Mouse (Mus musculus) ovary, postnatal 14 days (tissue): ENCODE data around the gene Abhd12b.

Source experiments
- DNase-seq: peaks from one replicate; pipeline ENCODE4 v3.0.0; 2022; ENCODE audit warnings: low spot score

The Abhd12b gene

DNA sequence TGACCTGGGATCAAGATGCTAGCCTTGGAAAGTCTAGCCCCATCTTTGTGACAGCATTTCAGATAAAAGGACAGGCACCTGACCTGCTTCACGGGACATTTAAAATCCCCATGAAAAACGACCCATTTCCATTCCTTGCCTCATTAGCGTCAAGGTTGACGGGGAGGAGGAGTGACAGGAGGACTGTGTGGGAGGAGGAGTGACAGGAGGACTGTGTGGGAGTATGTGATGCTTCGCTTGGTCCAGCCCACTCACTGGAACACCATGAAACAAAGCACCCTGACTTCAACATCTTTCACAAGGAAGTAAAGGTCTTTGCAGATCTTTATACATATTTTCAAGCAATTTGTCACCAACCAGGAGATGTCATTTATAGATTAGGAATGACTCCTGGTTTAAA is 54.3 kb downstream of the Abhd12b start:
- no peak for DNase-seq

GRCm38 (mm10) chr12:70212501-70212900 is 58.6 kb downstream of the Abhd12b start:
- DNase-seq, result no peak

- no peak for DNase-seq
These were observed 59.7 kb downstream of the Abhd12b start for GRCm38 (mm10) chr12:70213601-70214000.

DNA sequence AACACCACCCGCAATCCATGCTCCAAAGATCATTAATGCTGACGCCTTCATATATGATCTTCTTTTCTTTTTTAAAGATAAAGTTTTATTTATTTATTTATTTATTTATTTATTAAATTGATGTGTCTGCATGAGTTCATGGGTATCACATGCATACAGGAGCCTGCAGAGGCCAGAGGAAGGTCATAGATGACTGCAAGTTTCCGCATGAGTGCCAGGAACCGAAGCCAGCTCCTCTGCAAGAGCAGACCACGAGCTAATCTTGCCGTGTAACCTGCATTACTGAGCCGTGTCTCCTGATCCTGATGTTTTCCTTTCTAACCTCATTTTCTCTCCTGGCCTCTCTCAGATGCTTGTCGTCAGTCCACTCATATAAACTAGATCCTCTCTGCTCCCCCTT is 60.3 kb downstream of the Abhd12b start:
- no peak for DNase-seq

GRCm38 (mm10) chr12:70216229-70216800 is 62.4 kb downstream of the Abhd12b start:
- no peak for DNase-seq

DNA sequence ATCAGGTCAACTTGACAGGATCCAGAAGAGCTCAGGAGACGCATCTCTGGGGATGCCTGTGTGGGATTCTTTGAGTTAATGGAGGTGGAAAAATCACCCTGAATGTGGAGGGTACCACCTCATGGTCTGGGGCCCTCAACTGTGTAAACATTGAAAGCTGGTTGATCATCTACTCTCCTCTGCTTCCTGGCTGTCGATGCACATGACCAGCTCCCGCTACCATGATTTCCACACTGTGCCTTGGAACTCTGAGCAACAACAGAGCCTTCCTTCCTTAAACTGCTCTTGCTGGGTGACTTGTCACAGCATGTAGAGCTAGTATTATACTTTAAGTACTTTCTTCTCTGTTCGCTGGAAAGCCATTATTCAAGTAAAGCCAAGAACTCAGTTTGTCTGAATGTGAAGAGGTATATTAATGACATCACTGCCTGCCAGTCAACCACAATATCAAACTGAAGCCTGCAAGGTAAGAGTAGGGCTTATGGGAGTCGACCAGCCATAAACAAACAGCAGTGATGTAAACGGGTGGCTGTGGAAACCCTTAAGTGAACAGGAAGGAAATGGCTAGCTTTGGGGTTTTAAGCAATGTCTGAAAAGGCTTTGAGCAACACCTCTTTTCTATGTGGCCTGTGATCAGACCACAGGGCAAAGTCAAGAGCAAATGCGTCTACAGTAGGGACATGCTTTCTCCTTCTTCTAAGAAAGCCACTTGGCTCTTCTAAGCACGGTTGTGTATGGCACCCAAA is 65.0 kb downstream of the Abhd12b start:
- DNase-seq, result no peak

DNA sequence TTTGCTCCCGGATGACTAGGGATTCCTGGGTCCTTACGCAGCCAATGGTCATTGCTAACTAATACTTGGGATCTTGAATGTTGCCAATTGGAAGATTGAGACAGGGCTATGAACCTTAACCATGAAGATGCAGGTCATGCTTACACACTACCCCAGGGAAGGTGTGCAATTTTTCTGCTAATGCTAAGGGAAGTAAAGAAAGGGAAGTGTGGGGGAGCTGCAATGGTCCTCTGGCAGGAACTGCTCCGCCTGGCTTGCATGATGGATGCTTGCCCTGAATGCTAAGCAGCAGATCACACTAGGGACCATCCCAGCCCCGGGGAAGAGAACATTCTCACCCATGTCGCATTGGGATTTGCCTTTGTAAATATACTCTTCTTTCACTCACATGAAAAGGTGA is 67.5 kb downstream of the Abhd12b start:
- DNase-seq, result no peak

DNA sequence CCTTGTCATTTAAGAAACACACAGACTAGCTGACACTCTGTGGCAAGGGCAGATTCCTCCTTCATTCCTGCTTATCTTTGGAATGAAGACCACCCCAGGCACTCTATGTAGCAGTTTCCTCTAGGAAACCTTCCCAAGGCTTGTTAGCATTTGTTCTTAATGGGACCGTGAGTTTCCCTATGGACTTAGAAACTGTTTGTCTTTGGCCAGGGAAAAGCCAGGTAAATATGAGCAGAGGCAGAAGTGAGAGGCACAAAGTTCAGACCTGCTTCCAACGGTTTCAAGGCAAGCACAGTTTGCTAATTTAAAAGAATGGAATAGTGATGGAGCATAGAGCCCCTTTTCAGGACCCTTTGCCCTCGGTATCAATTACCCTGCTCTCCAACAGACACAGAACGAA is 69.4 kb downstream of the Abhd12b start:
- DNase-seq, result no peak

DNA sequence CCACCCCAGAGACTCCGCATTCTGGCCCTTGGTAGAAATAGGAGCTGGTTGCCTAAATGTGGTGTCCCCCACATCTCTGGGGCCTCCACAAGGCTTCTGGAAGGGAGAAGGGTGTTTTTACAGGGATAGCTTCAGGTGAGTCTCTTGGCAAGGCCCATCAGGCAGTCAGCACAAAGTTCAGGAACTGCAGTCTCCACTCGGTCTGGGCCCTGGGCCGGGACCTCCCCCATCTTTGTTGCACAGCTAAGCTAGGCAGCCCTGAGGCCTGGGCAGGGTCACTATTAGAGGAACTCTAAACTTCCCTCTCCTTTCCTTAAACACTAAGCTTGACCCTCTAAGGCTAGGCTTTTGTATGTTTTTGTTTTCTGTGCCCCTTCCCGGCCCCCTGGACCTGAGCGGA is 72.7 kb downstream of the Abhd12b start:
- no peak for DNase-seq

DNA sequence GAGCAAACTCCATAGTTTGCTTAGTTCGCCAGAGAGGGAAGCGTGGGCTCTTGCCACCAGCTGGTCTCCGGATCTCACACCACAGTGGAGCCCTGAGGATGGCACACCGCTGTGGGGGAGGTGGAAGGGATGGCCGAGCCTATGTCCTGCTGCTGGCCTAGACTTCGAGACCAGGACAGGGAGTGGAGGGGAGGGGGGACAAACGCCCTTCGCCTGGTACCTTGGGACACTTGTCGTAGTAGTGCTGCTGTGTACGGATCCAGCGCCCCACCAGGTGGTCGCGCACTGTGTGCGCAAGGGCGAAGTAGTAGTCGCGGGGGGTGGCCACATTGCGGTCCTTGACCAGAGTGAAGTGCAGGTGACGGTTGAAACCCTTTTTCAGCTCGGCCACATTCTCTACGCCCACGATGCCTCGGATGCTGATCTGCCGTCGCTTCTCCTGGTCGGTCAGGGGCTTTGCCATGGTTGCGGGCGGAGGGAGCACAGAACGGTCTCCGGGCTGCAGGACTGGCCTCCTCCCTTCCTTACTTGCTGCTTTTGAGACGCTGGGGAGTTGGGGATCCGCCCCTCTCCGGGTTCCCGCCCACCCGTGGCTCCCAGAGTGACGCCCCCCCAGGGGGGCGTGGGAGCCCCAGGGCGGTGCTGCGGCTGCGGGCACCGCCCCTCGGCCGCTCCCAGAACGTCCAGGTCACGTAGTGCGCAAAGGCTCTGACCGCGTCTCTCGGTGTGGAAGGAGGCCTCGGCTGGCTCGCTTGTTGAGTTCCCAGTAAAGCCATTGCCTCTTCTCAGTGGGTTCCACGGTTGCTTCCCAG is 73.4 kb downstream of the Abhd12b start:
- DNase-seq, result peak; percentile 63

- no peak for DNase-seq
These were observed 74.2 kb downstream of the Abhd12b start for GRCm38 (mm10) chr12:70228155-70228554.

- DNase-seq, result no peak
These were observed 77.4 kb downstream of the Abhd12b start, which contains the start of gene Pygl for GRCm38 (mm10) chr12:70231294-70231693. Pygl (minus strand) TSS chr12:70231488.

GRCm38 (mm10) chr12:70232020-70232544 is 78.1 kb downstream of the Abhd12b start:
- DNase-seq, result no peak
